Mouse (Mus musculus) CH12.LX (cell line): Measurements from ENCODE around the gene Catsperz.
"Not testable (repeated sequence)": the region's sequence is repeated elsewhere in the genome, so short reads cannot be mapped to it uniquely, and the experiment has no call there.

Experiments used
- CTCF ChIP-seq, 2 experiments: IDR thresholded peaks in 1 of 2; conservative IDR thresholded peaks in 1 of 2; 2 replicates each; pipeline ENCODE4 v1.5.1; 2011 to 2012; ENCODE audit warnings: low read depth in 2 of 2, low read length in 2 of 2, improper control_type of control experiment in 1 of 2, inconsistent platforms in 1 of 2, mild to moderate bottlenecking in 1 of 2, moderate library complexity in 1 of 2
- EP300 ChIP-seq: IDR thresholded peaks from 2 replicates; pipeline ENCODE4 v1.6.1; 2011; ENCODE audit warnings: low read length, improper control_type of control experiment
- ETS1 ChIP-seq: conservative IDR thresholded peaks from 2 replicates; pipeline ENCODE4 v1.6.1; 2012; ENCODE audit warnings: low read depth, mild to moderate bottlenecking, inconsistent platforms, low read length, improper control_type of control experiment, moderate library complexity
- KAT2A ChIP-seq: IDR thresholded peaks from 2 replicates; pipeline ENCODE4 v1.6.1; 2012; ENCODE audit warnings: low read length, improper control_type of control experiment, inconsistent platforms; ENCODE audit not compliant: insufficient replicate concordance
- MAX ChIP-seq: IDR thresholded peaks from 2 replicates; pipeline ENCODE4 v1.6.1; 2011; ENCODE audit warnings: low read length, improper control_type of control experiment
- POLR2A ChIP-seq: IDR thresholded peaks from 2 replicates; pipeline ENCODE4 v1.6.1; 2011; ENCODE audit warnings: low read depth, mild to moderate bottlenecking, improper control_type of control experiment, low read length
- RCOR1 ChIP-seq: conservative IDR thresholded peaks from 2 replicates; pipeline ENCODE4 v1.6.1; 2012; ENCODE audit warnings: low read depth, mild to moderate bottlenecking, inconsistent platforms, low read length, improper control_type of control experiment
- SIN3A ChIP-seq: IDR thresholded peaks from 2 replicates; pipeline ENCODE4 v1.6.1; 2012; ENCODE audit warnings: low read length, improper control_type of control experiment, inconsistent platforms
- TCF12 ChIP-seq: IDR thresholded peaks from 2 replicates; pipeline ENCODE4 v1.6.1; 2014; ENCODE audit warnings: low read depth, mild to moderate bottlenecking, inconsistent platforms, low read length, improper control_type of control experiment
- USF1 ChIP-seq: IDR thresholded peaks from 2 replicates; pipeline ENCODE4 v1.6.1; 2014; ENCODE audit warnings: low read depth, mild to moderate bottlenecking, inconsistent platforms, low read length, improper control_type of control experiment
- ZKSCAN1 ChIP-seq: IDR thresholded peaks from 2 replicates; pipeline ENCODE4 v1.6.1; 2012; ENCODE audit warnings: low read depth, inconsistent platforms, low read length, improper control_type of control experiment, borderline replicate concordance
- ZMIZ1 ChIP-seq: IDR thresholded peaks from 2 replicates; pipeline ENCODE4 v1.6.1; 2012; ENCODE audit warnings: low read depth, mild to moderate bottlenecking, inconsistent platforms, low read length, improper control_type of control experiment

GRCm38 (mm10) chr19:6910306-6910705, 14.9 kb downstream of the Catsperz start:
- not testable (repeated sequence) for TF ChIP-seq TCF12; CTCF (conservative IDR thresholded peaks at IDR 0.05 in 1 of 2, IDR thresholded peaks at IDR 0.05 in 1 of 2; ENCODE audit: low read depth in 2 of 2, low read length in 2 of 2); EP300; POLR2A; USF1; MAX; ETS1; RCOR1; SIN3A; ZKSCAN1; ZMIZ1; KAT2A
